Mouse (Mus musculus): ENCODE measurements around the gene Hspb11.

- TF ChIP-seq CTCF (IDR thresholded peaks at IDR 0.05; ENCODE audit: borderline replicate concordance, extremely low read depth, insufficient read depth, insufficient read length) (no peak), POLR2A (IDR thresholded peaks at IDR 0.05; ENCODE audit: borderline replicate concordance, extremely low read depth, insufficient read depth, insufficient read length, poor library complexity, severe bottlenecking) (no peak)
These were observed 44.5 kb upstream of the Hspb11 start, which contains the start of gene Ldlrad1 for GRCm38 (mm10) chr4:107208880-107209279.
